Mouse (Mus musculus) heart, embryonic 12.5 days (tissue): ENCODE data around the gene Tfeb. TPM values are rescaled to one million over a fixed set of nuclear protein-coding genes. Genes with fewer than 3 reads are reported as not detected.

ENCODE experiments used
- ATAC-seq: fragments of 200-750 bp; cut with Nextera tagmentation; 2 replicates; pipeline ENCODE4 v1.8.0; 2017; ENCODE audit warnings: moderate TSS enrichment, moderate library complexity; ENCODE audit not compliant: insufficient number of reproducible peaks, low FRiP score
- H3K27ac ChIP-seq: fragments of 300-500 bp; sonication (generic); 2 replicates; pipeline ENCODE4 v1.5.1; 2016; ENCODE audit warnings: mild to moderate bottlenecking, moderate library complexity; ENCODE audit not compliant: poor library complexity, severe bottlenecking
- H3K27me3 ChIP-seq: fragments of 300-500 bp; sonication (generic); replicated peaks from 2 replicates; pipeline ENCODE4 v1.6.1; 2016; ENCODE audit warnings: mild to moderate bottlenecking, moderate library complexity
- H3K36me3 ChIP-seq: fragments of 300-500 bp; sonication (generic); 2 replicates; pipeline ENCODE4 v1.6.1; 2016; ENCODE audit warnings: mild to moderate bottlenecking, moderate library complexity
- H3K4me1 ChIP-seq: fragments of 300-500 bp; sonication (generic); replicated peaks from 2 replicates; pipeline ENCODE4 v1.6.1; 2016; ENCODE audit warnings: mild to moderate bottlenecking
- H3K4me2 ChIP-seq: fragments of 300-500 bp; sonication (generic); 2 replicates; pipeline ENCODE4 v1.6.1; 2016; ENCODE audit warnings: mild to moderate bottlenecking, moderate library complexity
- H3K4me3 ChIP-seq: fragments of 300-500 bp; sonication (generic); 2 replicates; pipeline ENCODE4 v1.5.1; 2016; ENCODE audit warnings: mild to moderate bottlenecking
- H3K9ac ChIP-seq: fragments of 300-500 bp; sonication (generic); 2 replicates; pipeline ENCODE4 v1.6.1; 2016; ENCODE audit warnings: mild to moderate bottlenecking, moderate library complexity
- H3K9me3 ChIP-seq: fragments of 300-500 bp; sonication (generic); replicated peaks from 2 replicates; pipeline ENCODE4 v1.6.1; 2016; ENCODE audit warnings: mild to moderate bottlenecking, moderate library complexity
- WGBS: fragments of 180-500 bp; shearing (Covaris S2); methylation state at CpG from one replicate; pipeline ENCODE4 v1.1.7; 2016; 5-methylcytosine and 5-hydroxymethylcytosine counted together
- polyA plus RNA-seq: library from polyadenylated mRNA; unstranded; fragments of >200 nt; fragmentation: Nextera tagmentation; extraction: Ambion mirVana; gene quantifications from 2 replicates; pipeline ENCODE4 v1.2.1, GENCODE M21; 2016

Tfeb gene
- polyA plus RNA-seq: 22.7 and 24.5 TPM in 2 replicates

DNA sequence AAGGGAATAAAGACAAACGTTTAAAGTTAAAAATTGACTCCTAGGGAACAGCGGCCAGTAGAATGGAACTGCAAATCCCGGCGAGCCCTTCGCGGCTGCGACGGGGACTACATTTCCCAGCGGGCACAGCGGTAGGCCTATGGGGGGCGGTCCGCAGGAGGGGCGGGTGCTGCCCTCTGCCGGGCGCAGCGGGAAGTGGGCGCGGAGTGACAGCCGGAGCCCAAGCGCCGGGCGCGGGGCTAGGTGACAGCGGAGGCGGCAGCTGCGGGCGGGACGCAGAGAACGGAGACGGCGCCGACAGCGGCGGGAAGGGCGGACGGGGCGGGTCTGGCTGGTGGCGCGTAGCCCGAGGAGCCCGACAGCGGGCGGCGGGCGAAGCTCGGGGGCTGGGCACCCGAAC lies at the start of gene Tfeb:
TSS of gene Tfeb (plus strand) at position 175 of the 400 bp plus-strand sequence.
- H3K4me3 ChIP-seq: peak within 1 kb of the TSS; percentile 90
- ATAC-seq: peak; percentile 75
- H3K36me3 ChIP-seq: no peaks in the 10 kb centered on the region
- H3K9ac ChIP-seq: peak within 1 kb of the TSS; percentile 94
- peak within 1 kb of the TSS; percentile 93 for H3K27ac ChIP-seq
- H3K4me1 ChIP-seq: peaks cover 36% of the 10 kb centered on the region
- no peaks in the 10 kb centered on the region for H3K27me3 ChIP-seq
- peak within 1 kb of the TSS; percentile 90 for H3K4me2 ChIP-seq
- under 1% methylated on average over 47 of the region's 47 CpGs for WGBS
- H3K9me3 ChIP-seq: no peaks in the 10 kb centered on the region

DNA sequence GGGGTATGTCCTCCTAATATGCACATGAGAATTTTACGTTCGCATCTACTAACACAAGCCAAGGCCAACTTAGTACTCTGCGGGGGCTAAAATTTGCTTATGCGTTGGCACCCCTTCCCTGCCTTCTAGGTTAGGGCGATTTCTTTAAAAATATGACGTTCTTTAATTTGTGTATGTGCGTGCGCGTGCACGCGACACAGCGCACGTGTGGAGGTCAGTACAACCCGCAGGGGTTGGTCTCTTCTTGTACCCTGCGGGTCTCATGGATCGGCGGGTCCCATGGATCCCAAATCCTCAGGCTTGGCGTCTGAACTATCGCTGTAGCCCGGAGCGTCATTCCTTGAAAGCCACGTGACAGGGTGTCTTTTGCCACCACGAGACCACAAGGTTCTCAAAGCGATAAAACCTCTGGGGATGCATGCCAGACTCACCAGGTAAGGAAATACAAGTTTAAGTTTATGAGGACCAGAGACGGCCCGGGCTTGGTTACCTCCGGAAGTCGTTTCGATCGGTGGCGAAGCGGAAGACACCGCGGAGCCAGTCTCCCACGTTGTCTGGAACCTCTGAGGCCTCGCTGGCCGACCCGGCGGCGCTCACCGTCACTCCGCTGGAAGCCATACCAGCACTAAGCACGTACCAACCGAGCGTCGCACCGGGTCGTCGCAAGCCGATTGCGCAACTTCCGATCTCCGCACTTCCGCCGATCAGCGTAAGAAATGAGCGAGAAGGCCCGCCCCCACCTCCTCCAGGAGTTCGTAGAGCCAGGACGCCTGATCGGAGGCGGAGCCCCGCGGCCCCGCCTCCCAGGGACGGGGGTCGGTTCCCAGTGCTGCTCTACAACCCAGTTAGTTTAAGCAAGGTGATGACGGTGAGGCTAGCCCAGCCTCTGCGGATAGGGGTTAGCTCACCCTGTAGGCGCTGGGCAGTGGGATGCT lies 49.2 kb upstream of the Tfeb start:
- Histone ChIP-seq H3K9me3 (no peaks in the 10 kb centered on the region), H3K4me1 (peaks cover 11% of the 10 kb centered on the region), H3K4me2 (peak overlapping the region; percentile 98), H3K36me3 (peaks cover 32% of the 10 kb centered on the region), H3K4me3 (peak overlapping the region; percentile 71), H3K27me3 (peaks cover 19% of the 10 kb centered on the region; the same call in 1 of the 2 replicates), H3K27ac (peak overlapping the region; percentile 68), H3K9ac (peak overlapping the region; percentile 80)
- peak; percentile 84 for ATAC-seq
- under 1% methylated on average over 70 of the region's 70 CpGs for WGBS

DNA sequence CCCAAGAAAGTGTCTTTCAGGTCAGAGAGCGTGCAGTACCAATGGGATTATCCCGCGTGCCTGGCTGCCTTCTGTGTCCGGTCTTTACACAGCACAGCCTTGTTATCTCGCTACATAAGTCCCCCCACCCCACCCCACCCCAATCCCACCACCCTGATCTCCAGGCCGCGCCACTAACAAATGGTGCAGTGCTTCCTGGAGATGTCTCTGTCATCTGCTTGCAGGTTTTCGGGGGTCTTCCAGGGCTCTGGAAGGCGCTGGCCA lies 48.6 kb upstream of the Tfeb start, which contains the start of gene Tomm6:
TSS of gene Tomm6 (minus strand) at position 43 of the 264 bp plus-strand sequence.
- Histone ChIP-seq H3K27me3 (peaks cover 24% of the 10 kb centered on the region; the same call in 1 of the 2 replicates), H3K4me3 (peak within 1 kb of the TSS; percentile 71), H3K36me3 (peaks cover 26% of the 10 kb centered on the region), H3K9ac (peak within 1 kb of the TSS; percentile 80), H3K27ac (peak within 1 kb of the TSS; percentile 68), H3K4me2 (peak within 1 kb of the TSS; percentile 98), H3K4me1 (peaks cover 11% of the 10 kb centered on the region), H3K9me3 (no peaks in the 10 kb centered on the region)
- WGBS: 2% methylated on average over 9 of the region's 9 CpGs
- ATAC-seq: no peak

DNA sequence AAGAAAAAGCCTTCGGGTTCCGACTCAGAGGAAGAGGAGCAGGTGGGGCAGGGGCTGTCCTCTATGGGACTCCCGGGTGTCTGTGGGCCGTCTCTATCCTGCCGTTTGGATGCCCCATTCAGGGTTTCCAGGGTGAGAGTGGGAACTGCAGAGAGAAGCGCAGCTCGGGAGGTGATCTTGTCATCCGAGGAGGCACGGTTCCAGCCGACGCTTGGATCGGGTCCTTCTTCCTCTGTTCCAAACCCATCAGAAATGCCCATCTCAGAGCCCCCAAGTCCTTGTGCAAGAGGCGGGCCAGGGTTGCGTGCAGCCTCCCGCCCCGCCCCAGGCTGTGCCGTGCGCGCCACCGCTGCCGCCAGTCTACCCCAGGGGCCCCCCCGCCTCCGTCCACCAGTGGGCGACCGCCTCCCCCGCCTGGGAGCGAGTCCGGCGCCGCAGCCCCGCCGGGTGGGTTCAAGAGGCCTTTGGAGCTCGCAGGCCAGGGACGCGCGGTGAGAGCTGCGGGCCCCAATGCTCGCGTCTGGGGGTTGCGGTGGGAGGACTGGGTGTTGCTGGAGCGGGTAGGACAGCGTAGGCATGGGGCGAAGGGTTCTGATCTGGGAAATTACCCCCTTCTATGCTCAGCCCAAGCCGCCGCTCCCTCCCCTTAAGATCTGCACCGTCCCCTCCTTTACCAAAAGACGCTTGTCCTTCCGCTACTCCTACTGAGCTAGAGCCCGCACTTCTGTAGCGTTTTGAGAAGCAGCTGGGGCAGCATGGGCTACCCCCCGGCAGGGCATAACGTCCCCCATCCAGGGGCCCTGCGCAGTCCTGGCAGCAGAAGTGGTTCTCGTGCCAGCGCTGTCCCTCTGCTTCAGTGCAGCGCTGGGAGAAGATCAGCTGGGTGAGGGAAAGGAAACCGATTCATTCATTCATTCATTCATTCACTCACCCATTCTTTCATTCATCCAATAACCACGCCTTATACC lies 47.9 kb upstream of the Tfeb start, which contains the start of gene Frs3:
TSS of gene Frs3 (plus strand) at position 423 of the 968 bp plus-strand sequence.
- no peaks in the 10 kb centered on the region for H3K9me3 ChIP-seq
- H3K36me3 ChIP-seq: peaks cover 21% of the 10 kb centered on the region
- H3K4me1 ChIP-seq: peaks cover 15% of the 10 kb centered on the region
- 3% methylated on average over 57 of the region's 58 CpGs for WGBS
- peak within 1 kb of the TSS; percentile 98 for H3K4me2 ChIP-seq
- H3K27ac ChIP-seq: peak within 1 kb of the TSS; percentile 68
- peak; percentile 77 for ATAC-seq
- peaks cover 29% of the 10 kb centered on the region; the same call in 1 of the 2 replicates for H3K27me3 ChIP-seq
- peak within 1 kb of the TSS; percentile 71 for H3K4me3 ChIP-seq
- peak within 1 kb of the TSS; percentile 80 for H3K9ac ChIP-seq

DNA sequence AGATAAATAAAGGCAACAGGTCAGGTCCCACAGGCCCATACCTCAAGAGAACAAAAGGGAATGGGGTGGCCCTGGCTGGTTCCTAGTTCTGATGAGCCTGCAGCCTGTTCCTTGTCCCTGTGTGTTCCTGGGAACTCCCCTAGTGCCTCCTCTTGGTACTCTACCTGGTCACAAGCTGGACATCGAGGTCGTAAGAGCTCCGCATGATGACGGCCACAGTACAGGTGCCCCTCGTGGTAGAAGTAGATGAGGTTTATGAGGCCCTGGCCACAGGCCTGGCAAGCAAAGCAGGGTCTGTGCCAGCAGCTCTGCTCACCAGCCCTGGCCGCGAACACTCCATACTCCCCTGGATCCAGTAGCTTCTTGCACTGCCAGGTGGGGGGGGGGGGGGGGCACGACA lies 46.9 kb upstream of the Tfeb start:
- H3K36me3 ChIP-seq: peaks cover 13% of the 10 kb centered on the region
- H3K27ac ChIP-seq: no peak overlapping the region
- 64% methylated on average over 6 of the region's 8 CpGs for WGBS
- H3K4me1 ChIP-seq: peaks cover 20% of the 10 kb centered on the region
- H3K4me2 ChIP-seq: 0 out of 2 replicates have a peak overlapping the region, but pooled peaks have one; percentile 98
- H3K27me3 ChIP-seq: peaks cover 29% of the 10 kb centered on the region; the same call in 1 of the 2 replicates
- peak overlapping the region; percentile 71; the same call in 1 of the 2 replicates for H3K4me3 ChIP-seq
- H3K9me3 ChIP-seq: no peaks in the 10 kb centered on the region
- no peak overlapping the region for H3K9ac ChIP-seq
- ATAC-seq: no peak

DNA sequence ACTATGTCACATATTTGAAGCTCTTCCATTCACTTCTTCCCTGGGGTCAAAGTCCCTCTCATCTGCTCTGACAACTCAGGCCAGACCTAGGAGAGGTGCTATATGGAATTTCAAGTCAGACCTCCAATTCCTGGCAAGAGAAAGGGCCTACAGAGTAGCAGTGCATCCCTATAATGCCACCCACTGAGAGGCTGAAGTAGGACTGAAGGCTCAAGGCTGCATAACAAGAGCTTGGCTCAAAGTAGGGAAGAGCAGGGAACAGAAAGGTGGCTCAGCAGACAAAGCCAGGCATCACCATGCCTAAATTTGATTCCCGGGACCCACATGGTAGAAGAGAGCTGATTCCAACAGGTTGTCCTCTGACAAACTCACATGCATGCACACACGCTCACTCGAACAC lies 45.2 kb upstream of the Tfeb start:
- ATAC-seq: no peak
- WGBS: 89% methylated on average over 3 of the region's 3 CpGs
- no peak overlapping the region for H3K27ac ChIP-seq
- no peaks in the 10 kb centered on the region for H3K9me3 ChIP-seq
- peaks cover 29% of the 10 kb centered on the region; the same call in 1 of the 2 replicates for H3K27me3 ChIP-seq
- H3K36me3 ChIP-seq: no peaks in the 10 kb centered on the region; the same call in 1 of the 2 replicates
- no peak overlapping the region for H3K4me3 ChIP-seq
- H3K9ac ChIP-seq: no peak overlapping the region
- peaks cover 24% of the 10 kb centered on the region for H3K4me1 ChIP-seq
- no peak overlapping the region for H3K4me2 ChIP-seq

DNA sequence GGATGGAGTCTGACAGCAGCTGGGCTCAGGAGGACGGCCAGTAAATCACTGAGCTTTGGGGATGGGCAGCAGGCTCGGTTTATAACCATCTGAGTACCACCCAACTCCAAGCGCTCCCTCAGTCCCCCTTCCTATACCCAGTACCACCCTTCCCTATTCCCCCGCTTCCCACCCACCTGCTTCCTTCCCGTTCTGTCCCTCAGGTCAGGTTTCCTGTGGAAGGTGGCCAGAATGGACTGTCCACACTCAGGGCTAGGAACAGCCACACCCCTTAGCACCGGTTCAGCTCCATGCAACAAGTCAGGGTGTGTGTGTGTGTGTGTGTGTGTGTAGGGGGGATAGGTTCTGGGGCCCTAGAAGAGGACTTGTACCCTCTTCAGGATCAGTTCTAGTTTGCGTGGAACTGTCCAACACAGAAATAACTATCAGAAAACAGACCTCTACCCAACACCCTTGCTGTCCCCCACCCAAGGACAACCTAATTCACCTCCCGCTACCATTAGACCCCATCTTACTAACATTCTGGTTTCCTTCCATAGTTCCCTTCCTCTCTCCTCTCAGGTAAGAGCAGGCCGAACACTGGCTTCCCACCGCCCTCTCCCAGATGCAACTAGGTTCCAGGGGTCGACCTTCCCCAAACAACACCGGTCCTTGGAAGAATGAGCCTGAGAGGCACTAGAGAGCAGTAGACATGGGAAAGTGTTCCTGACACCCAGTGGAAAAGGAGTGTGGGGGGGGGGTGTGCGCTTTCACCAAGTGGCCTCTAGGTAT lies 43.0 kb upstream of the Tfeb start:
- 36% methylated on average over 13 of the region's 13 CpGs for WGBS
- peaks cover 16% of the 10 kb centered on the region for H3K4me1 ChIP-seq
- H3K9ac ChIP-seq: peak overlapping the region; percentile 71
- peaks cover 3% of the 10 kb centered on the region; the same call in 1 of the 2 replicates for H3K36me3 ChIP-seq
- no peak for ATAC-seq
- H3K27me3 ChIP-seq: peaks cover 29% of the 10 kb centered on the region; the same call in 1 of the 2 replicates
- H3K9me3 ChIP-seq: no peaks in the 10 kb centered on the region
- H3K27ac ChIP-seq: no peak overlapping the region
- peak overlapping the region; percentile 73 for H3K4me3 ChIP-seq
- H3K4me2 ChIP-seq: peak overlapping the region; percentile 87

DNA sequence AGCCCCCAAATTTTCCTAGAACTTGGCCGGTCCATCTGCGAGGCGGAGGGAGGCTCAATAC lies 42.6 kb upstream of the Tfeb start, which contains the start of gene Gm21981:
TSS of gene Gm21981 (minus strand) at position 14 of the 61 bp plus-strand sequence.
- Histone ChIP-seq H3K27me3 (peaks cover 29% of the 10 kb centered on the region; the same call in 1 of the 2 replicates), H3K9ac (peak within 1 kb of the TSS; percentile 78), H3K4me2 (peak within 1 kb of the TSS; percentile 87), H3K27ac (peak within 1 kb of the TSS; percentile 52), H3K4me1 (peaks cover 14% of the 10 kb centered on the region), H3K36me3 (peaks cover 5% of the 10 kb centered on the region), H3K9me3 (no peaks in the 10 kb centered on the region), H3K4me3 (peak within 1 kb of the TSS; percentile 73)
- ATAC-seq: no peak
- WGBS: 1% methylated on average over 3 of the region's 3 CpGs

DNA sequence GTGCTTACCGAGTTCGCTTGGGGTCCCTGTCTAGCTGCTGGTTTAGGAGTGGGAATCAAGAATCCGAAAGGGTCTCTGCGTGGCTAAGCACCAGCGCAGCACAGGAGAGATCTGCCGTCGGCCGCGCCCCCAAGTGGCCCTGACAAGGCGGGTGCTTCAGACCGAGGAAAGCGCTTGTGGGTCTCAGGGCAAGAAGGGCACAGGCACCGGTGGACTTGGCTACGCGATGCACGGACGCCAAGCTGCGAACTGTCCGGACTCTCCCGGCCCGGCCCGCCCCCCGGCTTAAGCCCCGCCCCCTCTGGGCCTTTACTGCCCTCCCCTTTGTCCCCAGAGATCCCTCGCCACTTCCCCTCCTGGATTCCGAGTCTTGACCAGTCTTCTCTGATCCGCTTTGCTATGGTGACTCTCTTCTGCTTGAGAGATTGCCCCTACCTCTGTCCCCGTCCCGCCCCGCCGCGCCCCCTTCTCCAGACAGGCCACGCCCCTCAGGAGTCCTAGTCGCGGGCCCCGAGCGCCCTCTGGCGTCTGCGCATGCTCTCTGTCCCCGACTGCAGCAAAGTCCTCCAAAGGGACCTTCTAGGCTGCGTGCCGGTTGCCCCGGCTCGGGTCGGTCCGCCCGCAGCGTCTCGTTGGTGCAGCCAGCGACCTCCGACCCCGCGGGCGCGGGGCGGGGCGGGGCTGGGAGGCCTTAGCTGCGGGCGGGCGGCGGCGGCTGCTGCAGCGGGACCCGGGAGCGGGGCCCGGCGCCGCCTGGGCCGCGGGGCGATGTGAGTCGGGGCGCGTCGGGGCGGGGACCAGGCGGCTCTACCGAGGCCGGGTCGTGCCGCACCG lies 42.1 kb upstream of the Tfeb start, which contains the start of gene Prickle4:
TSS of gene Prickle4 (minus strand) at position 234 of the 834 bp plus-strand sequence.
- Histone ChIP-seq H3K4me1 (peaks cover 13% of the 10 kb centered on the region), H3K4me2 (peak within 1 kb of the TSS; percentile 87), H3K9ac (peak within 1 kb of the TSS; percentile 78), H3K27me3 (peaks cover 30% of the 10 kb centered on the region; the same call in 1 of the 2 replicates), H3K4me3 (peak within 1 kb of the TSS; percentile 73), H3K27ac (peak within 1 kb of the TSS; percentile 52), H3K9me3 (no peaks in the 10 kb centered on the region), H3K36me3 (peaks cover 9% of the 10 kb centered on the region)
- ATAC-seq: peak; percentile 94
- under 1% methylated on average over 74 of the region's 82 CpGs for WGBS

DNA sequence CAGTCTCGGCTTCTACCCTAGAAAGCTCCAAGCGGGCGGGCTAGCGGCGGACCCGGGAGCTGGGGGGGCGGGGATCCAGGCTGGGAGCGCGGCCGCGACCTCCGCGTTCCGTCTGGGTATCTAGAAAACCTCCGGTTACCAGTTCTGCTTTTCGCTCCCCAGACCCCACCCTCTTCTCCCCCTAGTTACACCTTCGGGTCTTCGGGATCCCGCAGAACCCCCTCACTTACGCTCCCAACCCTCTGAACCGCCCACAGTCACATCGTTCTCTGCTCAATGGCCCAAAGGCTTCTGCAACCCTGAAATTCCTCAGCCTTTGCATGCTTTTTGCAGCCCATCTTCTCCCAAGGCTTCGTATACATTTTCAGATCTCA lies 41.5 kb upstream of the Tfeb start:
- ATAC-seq: no peak
- peak overlapping the region; percentile 87 for H3K4me2 ChIP-seq
- WGBS: under 1% methylated on average over 22 of the region's 23 CpGs

More for the DNA sequence above, 41.5 kb upstream of the Tfeb start:
- Histone ChIP-seq H3K36me3 (peaks cover 15% of the 10 kb centered on the region), H3K9me3 (no peaks in the 10 kb centered on the region), H3K27me3 (peaks cover 30% of the 10 kb centered on the region; the same call in 1 of the 2 replicates), H3K9ac (peak overlapping the region; percentile 78), H3K27ac (no peak overlapping the region), H3K4me3 (peak overlapping the region; percentile 73), H3K4me1 (peaks cover 13% of the 10 kb centered on the region)
